Comparison of ENCODE assay signal across 11 mouse cellular contexts in genomic region chr6:35134844-35135243, GRCm38 (mm10). TPM values are rescaled to one million over a fixed set of nuclear protein-coding genes. Genes with fewer than 3 reads are reported as not detected.
DNase-seq lines count a peak whose midpoint lies in the region; ATAC-seq lines count a peak whose summit lies in the region.
"Had no signal": no experiment of that assay in that cellular context is flagged by ENCODE, and none has a peak within 500 bp of the region (broad histone marks: within the 10 kb centered on the region; RNA-seq: fewer than 3 reads in every experiment).

No protein-coding gene starts in this region.

- H3K9ac ChIP-seq in heart, embryonic 13.5 days = peak overlapping the region; percentile 77; the same call in 1 of the 2 replicates
- 0 out of 2 replicates have a peak overlapping the region, but pooled peaks have one; percentile 19 for H3K9ac ChIP-seq in limb, embryonic 12.5 days (replicated peaks)

- peak overlapping the region; percentile 94 for H3K4me2 ChIP-seq in heart, embryonic 13.5 days
- peak overlapping the region; percentile 89 for H3K4me2 ChIP-seq in limb, embryonic 12.5 days

- no peak for ATAC-seq in heart, embryonic 13.5 days (ENCODE audit: extremely low read depth, insufficient number of reproducible peaks, low FRiP score, low TSS enrichment)
- ATAC-seq in limb, embryonic 12.5 days (ENCODE audit: insufficient number of reproducible peaks, insufficient read depth, low FRiP score, low TSS enrichment, low read depth) = no peak

- peak overlapping the region; percentile 89 for H3K4me3 ChIP-seq in heart, embryonic 13.5 days
- peak overlapping the region; percentile 77; the same call in 1 of the 2 replicates for H3K4me3 ChIP-seq in brown adipose tissue, adult 24 weeks (ENCODE audit: insufficient read depth, low read depth, low read length)
- H3K4me3 ChIP-seq in limb, embryonic 12.5 days (replicated peaks) = no peak overlapping the region; the same call in 1 of the 2 replicates

- H3K36me3 ChIP-seq in heart, embryonic 13.5 days = no peaks in the 10 kb centered on the region
- H3K36me3 ChIP-seq in limb, embryonic 12.5 days = no peaks in the 10 kb centered on the region

- no peaks in the 10 kb centered on the region for H3K9me3 ChIP-seq in heart, embryonic 13.5 days
- H3K9me3 ChIP-seq in limb, embryonic 12.5 days = no peaks in the 10 kb centered on the region

- peaks cover 25% of the 10 kb centered on the region for H3K4me1 ChIP-seq in heart, embryonic 13.5 days
- peaks cover 6% of the 10 kb centered on the region; the same call in 1 of the 2 replicates for H3K4me1 ChIP-seq in brown adipose tissue, adult 24 weeks (ENCODE audit: control insufficient read depth, insufficient read depth, insufficient read length, low read length)
- peaks cover 13% of the 10 kb centered on the region for H3K4me1 ChIP-seq in limb, embryonic 12.5 days (replicated peaks)

- no peak overlapping the region for H3K27ac ChIP-seq in heart, embryonic 13.5 days (replicated peaks)
- no peak overlapping the region for H3K27ac ChIP-seq in brown adipose tissue, adult 24 weeks (replicated peaks; ENCODE audit: low read depth, low read length)
- no peak overlapping the region for H3K27ac ChIP-seq in limb, embryonic 12.5 days

- WGBS in heart, embryonic 13.5 days = 52% methylated on average over 2 of the region's 2 CpGs
- WGBS in limb, embryonic 12.5 days = 56% methylated on average over 2 of the region's 2 CpGs

- H3K27me3 ChIP-seq in heart, embryonic 13.5 days (replicated peaks) = no peaks in the 10 kb centered on the region
- H3K27me3 ChIP-seq in limb, embryonic 12.5 days = no peaks in the 10 kb centered on the region

- DNase-seq in heart, adult 9 months (ENCODE audit: low spot score in 2 of 2) = no peak
- peak; percentile 78 for DNase-seq in 416B (ENCODE audit: low read depth)
- no peak for DNase-seq in urinary bladder, adult 18-20 months (ENCODE audit: low spot score in 2 of 2)
- no peak for DNase-seq in urinary bladder, postnatal 14 days (ENCODE audit: low spot score)
- DNase-seq in left cerebral cortex, postnatal 25 days (ENCODE audit: low spot score in 2 of 2) = no peak
- DNase-seq: cerebellum, adult 11 months; heart, postnatal 14 days; lung, postnatal 4 days had no signal

- intact Hi-C loops in left cerebral cortex, postnatal 25 days (cut with DNase I) = loop anchor here (5.0 kb wide), 1 partner anchor 138 kb away; no protein-coding TSS in a partner anchor

RNA-seq across cellular contexts. Expression of gene Cnot4, which starts 1.3 kb away (rescaled TPM):
- 15.5 and 20.1 TPM in 2 replicates for polyA plus RNA-seq in heart, embryonic 13.5 days (2015; fragmentation: Nextera tagmentation; extraction: Ambion mirVana)
- polyA plus RNA-seq in brown adipose tissue, adult 24 weeks (2012; ENCODE audit: insufficient read depth, insufficient read length, missing spikeins) = 8.6 and 12.6 TPM in 2 replicates
- 26.6 and 29.1 TPM in 2 replicates for polyA plus RNA-seq in limb, embryonic 12.5 days (2016; fragmentation: Nextera tagmentation; extraction: Ambion mirVana)
- 10 to 100 TPM; 39.4 to 43.7 TPM for total RNA-seq in left cerebral cortex, postnatal 25 days (2021)

RNA-seq across cellular contexts. Expression of gene Nup205, which starts 42.4 kb away (rescaled TPM):
- 23.3 and 23.4 TPM in 2 replicates for polyA plus RNA-seq in heart, embryonic 13.5 days (2015; fragmentation: Nextera tagmentation; extraction: Ambion mirVana)
- polyA plus RNA-seq in brown adipose tissue, adult 24 weeks (2012; ENCODE audit: insufficient read depth, insufficient read length, missing spikeins) = 13.7 and 19.7 TPM in 2 replicates
- polyA plus RNA-seq in limb, embryonic 12.5 days (2016; fragmentation: Nextera tagmentation; extraction: Ambion mirVana) = 47.3 and 51.3 TPM in 2 replicates
- 10 to 100 TPM; 24.4 to 27.1 TPM for total RNA-seq in left cerebral cortex, postnatal 25 days (2021)
